Mouse (Mus musculus): ENCODE data around the gene Olfr1033.
"Not testable (repeated sequence)": the region's sequence is repeated elsewhere in the genome, so short reads cannot be mapped to it uniquely, and the experiment has no call there.

Gene Olfr1033

DNA sequence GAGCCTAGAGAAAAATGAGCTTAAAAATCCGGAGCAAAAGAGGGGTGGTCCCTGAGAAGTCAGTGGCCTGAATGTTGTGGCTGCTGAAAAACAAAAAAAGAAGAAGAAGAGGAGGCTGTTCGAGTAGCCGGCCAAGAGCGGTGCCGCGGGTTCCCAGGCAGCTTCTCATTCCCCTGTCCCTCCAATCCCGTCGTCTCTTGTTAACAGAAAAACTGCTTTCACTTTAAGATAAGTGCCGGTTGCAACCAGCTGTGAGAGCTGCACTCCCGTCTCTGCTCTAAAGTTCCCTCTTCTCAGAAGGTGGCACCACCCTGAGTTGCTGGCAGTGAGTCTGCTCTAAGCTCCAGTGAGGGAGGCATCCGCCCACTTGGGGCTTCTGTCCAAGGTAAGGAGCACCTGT, at the start of gene Olfr1033:
TSS of gene Olfr1033 (plus strand) at position 228 of the 400 bp plus-strand sequence.
- not testable (repeated sequence) for DNase-seq (ENCODE audit: low spot score)

DNA sequence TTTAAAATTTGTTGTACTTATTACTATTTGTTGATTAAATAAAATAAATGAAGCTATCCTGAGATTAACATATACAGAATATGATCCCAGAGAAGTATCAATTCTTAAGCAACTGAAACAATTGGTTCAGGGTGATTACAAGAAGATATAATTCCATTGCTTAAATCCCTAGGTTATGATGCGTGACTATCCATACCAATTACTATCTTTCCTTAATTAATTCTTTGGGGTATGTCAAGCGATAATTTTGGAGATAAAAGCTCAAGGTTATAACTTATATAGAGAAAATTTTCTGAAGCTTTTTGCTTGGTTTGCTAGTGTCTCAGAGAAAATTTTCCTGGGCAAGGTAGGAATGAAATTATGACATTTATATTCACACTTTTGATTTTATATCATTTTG, 46.8 kb upstream of the Olfr1033 start, which contains the start of gene Olfr1029:
TSS of gene Olfr1029 (plus strand) at position 301 of the 400 bp plus-strand sequence.
- no peak for DNase-seq (ENCODE audit: low spot score)

DNA sequence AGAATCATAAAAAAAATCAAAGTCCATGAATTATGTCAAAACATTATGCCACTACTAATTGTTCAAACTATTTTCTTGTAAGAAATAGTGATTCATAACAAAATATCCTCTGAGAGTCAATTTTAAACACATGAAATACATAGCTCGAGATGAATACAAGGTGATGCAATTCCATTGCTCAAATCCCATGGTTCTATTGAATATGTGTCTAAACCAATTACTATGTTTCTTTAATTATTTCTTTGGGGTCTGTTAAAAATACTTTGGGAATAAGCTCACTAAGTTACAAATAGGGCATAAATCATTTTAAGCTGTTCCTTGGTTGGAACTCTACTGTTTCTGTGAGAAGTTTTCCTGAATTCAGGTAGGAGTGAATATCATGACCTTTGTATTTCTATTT, 41.5 kb upstream of the Olfr1033 start, which contains the start of gene Olfr1030:
TSS of gene Olfr1030 (plus strand) at position 301 of the 400 bp plus-strand sequence.
- no peak for DNase-seq (ENCODE audit: low spot score)

DNA sequence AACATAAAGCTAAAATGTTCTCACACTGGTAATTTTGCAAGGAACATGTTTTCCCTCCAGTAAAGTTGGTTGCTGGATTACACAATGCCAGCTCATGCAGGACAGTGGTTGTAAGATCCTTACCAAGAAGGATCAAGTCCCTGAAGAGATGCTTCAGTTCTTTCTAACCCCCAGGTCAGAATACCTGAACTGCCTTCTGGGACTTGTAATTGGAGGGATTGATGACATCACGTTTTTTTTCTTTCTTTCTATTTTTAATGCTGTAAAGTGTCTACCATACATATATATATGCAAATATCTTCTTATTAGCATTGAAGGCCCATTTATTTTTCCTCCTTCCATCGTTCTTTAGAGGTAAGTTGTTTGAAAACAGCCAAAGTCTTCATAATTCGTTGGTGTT, 30.4 kb upstream of the Olfr1033 start, which contains the start of gene Olfr1031:
TSS of gene Olfr1031 (plus strand) at position 301 of the 400 bp plus-strand sequence.
- DNase-seq (ENCODE audit: low spot score): no peak

DNA sequence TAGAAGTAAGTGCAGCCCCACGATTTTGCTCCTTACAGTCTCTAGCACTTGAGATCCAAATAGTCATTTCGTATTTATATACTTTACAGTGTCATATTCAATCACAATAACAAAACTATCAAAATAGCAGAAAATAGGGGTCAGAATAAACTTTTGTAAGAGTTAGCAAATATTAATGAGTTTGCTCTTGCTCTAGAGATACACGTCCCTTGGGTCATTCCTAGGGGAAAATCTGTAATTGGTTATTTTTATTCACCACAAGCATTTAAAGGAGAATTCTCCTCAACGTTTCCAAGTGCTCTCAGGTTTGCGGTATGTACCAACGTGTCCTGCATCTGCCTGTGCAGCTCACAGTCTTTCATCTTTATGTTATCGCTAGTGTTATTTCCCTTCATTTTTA, 15.2 kb upstream of the Olfr1033 start, which contains the start of gene Olfr1032:
TSS of gene Olfr1032 (plus strand) at position 301 of the 400 bp plus-strand sequence.
- DNase-seq (ENCODE audit: low spot score): no peak

DNA sequence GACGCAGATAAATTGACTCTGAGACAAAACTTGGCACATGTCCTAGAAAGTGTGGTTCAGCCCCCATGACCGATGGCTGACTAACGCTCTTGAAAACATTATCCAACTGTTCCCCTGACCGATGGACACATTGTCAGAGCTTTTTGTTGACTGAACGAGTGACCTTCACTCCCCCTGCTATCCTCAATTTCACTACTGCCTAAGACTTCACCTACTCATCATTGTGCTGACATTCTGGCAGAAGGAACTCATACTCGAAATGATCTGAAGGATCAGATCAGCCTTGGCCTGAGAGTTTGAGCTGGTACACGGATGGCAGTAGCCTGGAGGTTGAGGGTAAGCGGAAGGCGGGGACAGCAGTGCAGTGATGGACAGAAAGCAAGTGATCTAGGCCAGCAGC, 1.1 kb downstream of the Olfr1033 start:
- DNase-seq (ENCODE audit: low spot score): not testable (repeated sequence)

DNA sequence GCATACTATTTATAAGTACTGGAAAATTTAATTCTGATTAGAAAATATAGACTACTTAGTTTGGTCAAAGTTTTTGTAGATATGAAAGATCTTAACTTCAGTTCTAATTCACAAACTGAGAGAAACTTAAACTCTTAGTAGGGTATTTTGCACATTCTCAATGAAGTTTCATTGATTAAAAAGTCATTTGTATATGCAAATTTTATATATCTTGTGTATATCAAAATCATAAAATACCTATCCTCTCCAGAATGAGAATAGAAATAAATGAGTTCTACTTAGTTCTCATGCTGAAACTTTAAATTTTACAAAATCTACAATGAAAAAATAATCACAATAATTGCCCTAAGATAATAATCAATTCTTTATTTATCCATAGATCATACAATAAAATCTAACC, 25.1 kb downstream of the Olfr1033 start, which contains the start of gene Olfr1034:
TSS of gene Olfr1034 (plus strand) at position 301 of the 400 bp plus-strand sequence.
- no peak for DNase-seq (ENCODE audit: low spot score)

DNA sequence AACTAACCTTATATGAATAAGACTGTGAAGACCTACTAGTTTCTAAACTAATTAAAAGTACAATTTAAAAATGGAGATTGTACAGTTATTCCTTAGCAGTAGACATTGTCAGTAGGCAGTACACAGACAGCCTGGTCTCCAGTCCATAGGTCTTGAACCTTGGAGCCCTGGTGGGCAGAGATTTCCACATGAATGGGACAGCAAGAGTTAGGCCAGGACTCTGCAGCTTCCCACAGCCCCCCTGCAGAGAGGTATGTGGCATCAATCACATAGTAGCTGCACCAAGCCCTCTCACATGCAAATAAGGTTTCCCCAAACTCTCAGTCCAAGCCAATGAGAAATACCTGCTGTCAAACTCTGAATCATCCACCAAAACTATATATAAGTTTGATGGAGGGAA, 30.3 kb downstream of the Olfr1033 start:
- DNase-seq (ENCODE audit: low spot score): not testable (repeated sequence)

DNA sequence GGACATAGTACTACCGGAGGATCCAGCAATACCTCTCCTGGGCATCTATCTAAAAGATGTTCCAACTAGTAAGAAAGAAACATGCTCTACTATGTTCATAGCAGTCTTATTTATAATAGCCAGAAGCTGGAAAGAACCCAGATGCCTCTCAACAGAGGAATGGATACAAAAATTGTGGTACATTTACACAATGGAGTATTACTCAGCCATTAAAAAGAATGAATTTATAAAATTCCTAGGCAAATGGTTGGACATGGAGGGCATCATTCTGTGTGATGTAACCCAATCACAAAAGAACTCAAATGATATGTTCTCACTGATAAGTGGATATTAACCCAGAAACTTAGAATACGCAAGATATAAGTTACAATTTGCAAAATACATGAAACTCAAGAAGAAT, 43.3 kb downstream of the Olfr1033 start:
- DNase-seq (ENCODE audit: low spot score): not testable (repeated sequence)

DNA sequence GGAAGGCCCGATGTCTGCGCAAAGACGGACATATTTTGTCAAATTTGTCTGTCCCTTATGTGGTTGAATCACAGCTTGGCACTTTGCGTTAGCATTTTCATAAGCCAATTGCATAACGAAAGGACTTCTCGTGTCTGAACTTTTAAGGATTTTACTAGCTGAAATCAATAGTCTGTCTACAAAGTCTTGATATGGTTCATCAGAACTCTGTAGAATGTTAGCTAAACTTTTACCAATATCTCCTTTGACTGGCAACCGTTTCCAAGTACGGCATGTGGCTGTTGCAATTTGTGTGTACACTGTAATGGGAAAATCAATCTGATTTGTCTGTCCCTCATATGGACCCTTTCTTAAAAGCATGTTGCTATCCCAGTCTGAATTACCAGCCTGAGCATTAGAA, 49.8 kb downstream of the Olfr1033 start:
- no peak for DNase-seq (ENCODE audit: low spot score)

DNA sequence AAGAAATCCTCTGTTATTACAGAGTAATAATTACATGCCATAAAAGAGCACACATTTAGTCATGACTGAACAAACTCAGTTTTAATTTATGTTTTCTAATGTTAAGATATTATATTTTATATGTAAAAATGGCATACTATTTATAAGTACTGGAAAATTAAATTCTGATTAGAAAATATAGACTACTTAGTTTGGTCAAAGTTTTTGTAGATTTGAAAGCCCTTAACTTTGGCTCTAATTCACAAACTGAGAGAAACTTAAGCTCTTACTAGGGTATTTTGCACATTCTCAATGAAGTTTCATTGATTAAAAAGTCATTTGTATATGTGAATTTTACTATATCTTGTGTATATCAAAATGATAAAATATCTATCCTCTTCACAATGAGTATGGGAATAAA, 53.3 kb downstream of the Olfr1033 start, which contains the start of gene Olfr1036:
TSS of gene Olfr1036 (plus strand) at position 301 of the 400 bp plus-strand sequence.
- not testable (repeated sequence) for DNase-seq (ENCODE audit: low spot score)

DNA sequence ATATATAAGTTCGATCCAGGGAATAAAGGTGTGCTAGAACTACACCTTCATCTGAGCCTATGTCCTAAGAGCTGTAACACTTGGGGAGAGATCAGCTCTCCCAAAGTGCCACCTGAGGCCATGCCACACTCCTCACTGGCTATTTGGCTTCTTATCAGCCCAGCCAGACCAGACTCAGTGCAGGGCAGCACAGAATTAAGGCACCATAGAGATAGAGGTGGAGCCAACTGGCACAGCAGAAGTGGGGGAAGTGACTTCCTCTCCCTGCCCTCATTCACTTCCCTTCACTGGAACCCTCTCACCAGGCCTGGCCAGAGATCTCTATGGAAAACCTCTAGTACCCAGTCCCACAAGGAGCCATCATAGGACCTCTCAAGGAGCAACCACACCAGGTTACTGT, 60.0 kb downstream of the Olfr1033 start:
- not testable (repeated sequence) for DNase-seq (ENCODE audit: low spot score)

DNA sequence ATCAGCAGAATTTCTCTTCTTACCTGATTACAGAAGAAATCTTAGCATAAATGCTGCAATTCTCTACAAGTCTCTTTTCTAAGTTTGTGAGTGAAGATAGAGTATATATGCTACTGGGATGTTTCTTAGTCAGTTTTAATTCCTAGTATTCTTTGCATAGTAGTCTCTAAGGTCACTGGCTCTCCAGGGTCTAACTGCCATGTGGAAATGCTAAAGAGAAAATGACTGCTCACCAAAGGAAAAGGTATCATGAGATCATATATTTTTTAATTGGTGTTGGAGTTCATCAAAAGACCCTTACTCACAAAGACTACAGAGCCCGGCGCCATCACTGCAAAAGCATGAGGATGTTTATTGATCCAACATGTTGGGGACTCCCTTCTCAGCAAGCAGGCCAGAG, 66.9 kb downstream of the Olfr1033 start, which contains the start of gene Olfr1037:
TSS of gene Olfr1037 (minus strand) at position 101 of the 400 bp plus-strand sequence.
- DNase-seq (ENCODE audit: low spot score): peak; percentile 0

Measured in adipocyte (in vitro differentiated cells).